Mouse (Mus musculus) left cerebral cortex, postnatal 4 days (tissue): ENCODE results near the gene Olfr545. TPM values are rescaled to one million over a fixed set of nuclear protein-coding genes. Genes with fewer than 3 reads are reported as not detected.
"Not testable (repeated sequence)": the region's sequence is repeated elsewhere in the genome, so short reads cannot be mapped to it uniquely, and the experiment has no call there.

Source experiments
- DNase-seq: peaks from one replicate; pipeline ENCODE4 v3.0.0-alpha.2; 2022
- intact Hi-C: fragments of 180-260 bp; cut with DNase I; formaldehyde crosslinking; loops from one replicate; pipeline ENCODE4 v1.15.1; 2025
- total RNA-seq, 2 experiments: library from RNA; stranded (reverse); gene quantifications; 2 replicates each; pipeline ENCODE4 v1.2.3; 2021

Olfr545 gene
- total RNA-seq = not detected

DNA sequence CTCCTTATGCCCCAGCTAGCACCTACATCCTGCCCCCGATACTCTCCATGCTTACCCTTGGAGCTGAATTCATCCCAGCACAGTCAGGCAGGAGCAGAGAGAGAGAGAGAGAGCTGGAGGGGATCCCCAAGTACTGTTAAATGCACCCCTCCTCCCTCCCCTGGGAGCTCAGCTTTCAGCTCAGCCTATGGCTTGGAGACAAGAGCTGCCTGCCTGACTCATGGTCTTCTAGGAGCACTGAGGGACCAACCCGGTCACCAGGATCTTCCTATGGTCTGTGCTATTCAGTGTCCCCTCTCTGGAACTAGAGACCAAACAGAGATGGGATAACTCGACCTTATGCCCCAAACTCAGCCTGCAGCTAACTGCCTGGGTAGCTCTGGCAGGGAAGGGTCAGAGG is at the start of gene Olfr545:
Gene Olfr545, minus strand, starts transcription at position 101 of the 400 bp plus-strand sequence.
- no peak for DNase-seq
- intact Hi-C loops = no loop called here

DNA sequence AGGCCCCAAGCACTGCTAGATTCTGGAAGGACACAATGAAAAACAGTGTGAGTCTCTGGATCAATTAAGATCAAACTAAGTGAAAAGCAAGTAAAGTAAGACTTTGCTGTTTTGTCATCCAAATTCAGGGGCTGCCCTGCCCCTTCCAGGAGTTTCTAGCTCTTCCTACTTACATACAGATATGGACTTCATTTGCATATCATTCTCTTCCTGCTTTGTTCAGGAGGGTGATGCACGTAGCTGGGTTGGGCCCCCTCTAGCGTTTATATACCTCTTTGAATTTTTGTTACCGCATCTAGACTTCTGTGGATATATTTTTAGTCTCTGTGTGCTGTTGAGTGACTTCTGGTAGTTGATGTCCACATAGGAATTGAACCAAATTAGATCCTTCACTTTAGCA is 41.9 kb upstream of the Olfr545 start:
- intact Hi-C loops = no loop called here
- DNase-seq = no peak

DNA sequence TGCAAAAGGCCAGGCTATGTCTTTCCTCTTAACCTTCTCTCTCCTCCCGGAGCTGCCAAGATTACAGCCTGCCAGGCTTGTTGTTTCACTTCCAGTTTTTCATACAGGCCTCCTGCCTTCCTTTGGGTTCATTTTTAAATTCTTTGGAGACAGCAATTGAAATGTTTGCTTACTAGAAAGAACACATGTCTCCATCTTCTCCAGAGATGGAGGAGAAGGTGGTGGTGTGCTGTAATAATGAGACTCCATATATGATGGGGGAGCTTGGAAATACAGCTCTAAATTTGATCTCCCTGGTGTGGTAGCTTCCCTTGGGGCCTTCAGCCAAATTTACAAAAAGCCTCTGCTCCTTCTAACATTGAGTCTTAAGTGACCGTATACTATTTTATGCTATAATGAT is 41.2 kb upstream of the Olfr545 start, which contains the start of gene Olfr548-ps1:
Gene Olfr548-ps1, plus strand, starts transcription at position 301 of the 400 bp plus-strand sequence.
- no peak for DNase-seq
- intact Hi-C loops = no loop called here

DNA sequence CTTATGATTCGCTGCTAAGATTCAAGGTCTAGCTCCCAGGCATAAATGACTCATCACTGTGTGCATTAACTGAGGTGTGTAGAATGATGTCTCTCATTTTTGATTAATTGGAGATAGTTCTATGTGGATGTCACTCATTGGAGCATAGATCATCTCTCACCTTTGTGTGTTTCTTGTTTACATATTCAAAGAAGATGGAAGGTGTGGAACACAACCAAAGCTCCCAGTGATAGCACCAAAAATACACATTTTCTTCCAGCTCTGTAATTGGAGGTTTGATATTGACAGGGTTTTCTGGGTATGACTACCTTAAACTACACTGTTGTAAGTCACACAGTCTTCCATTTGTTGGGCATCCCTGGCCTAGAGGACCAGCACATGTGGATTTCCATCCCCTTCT is 35.1 kb upstream of the Olfr545 start, which contains the start of gene Olfr547:
Gene Olfr547, plus strand, starts transcription at position 301 of the 400 bp plus-strand sequence.
- intact Hi-C loops = no loop called here
- DNase-seq = no peak

DNA sequence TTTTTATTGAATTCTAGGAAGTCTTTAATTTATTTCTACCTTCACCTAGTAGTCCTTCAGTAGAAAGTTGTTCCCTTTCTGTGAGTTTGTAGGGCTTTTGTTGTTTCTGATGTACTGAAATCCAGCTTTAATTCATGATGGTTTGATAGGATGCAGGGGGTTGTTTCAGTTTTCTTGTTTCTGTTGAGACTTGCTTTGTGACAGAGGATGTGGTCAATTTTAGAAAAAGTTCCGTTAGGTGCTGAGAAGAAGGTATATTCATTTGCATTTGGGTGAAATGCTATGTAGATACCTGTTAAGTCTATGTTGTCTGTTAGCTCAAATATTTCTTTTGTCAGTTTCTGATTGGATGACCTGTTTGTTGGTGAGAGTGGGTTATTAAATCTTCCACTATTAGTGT is 29.7 kb upstream of the Olfr545 start:
- intact Hi-C loops = no loop called here

DNA sequence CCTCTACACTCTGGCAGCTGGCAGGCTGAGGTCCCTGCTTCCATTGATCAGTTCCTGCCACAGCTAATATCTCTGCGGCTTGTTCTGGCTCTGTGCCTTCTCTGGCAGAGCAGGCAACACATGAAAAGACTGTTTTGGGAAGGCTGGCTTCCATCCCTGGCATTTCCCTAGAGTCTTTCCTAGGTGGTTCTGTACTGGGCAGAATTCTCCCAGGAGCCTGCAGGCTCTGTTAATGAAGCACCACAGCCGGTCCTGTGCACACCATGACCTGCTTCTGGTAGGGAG is 17.6 kb upstream of the Olfr545 start:
- intact Hi-C loops = loop anchor here (10.0 kb wide), 1 partner anchor 118 kb away; the partner anchor contains the start of gene Olfr554
- peak; percentile 61 for DNase-seq

More for the DNA sequence above, 29.7 kb upstream of the Olfr545 start:
- no peak for DNase-seq

DNA sequence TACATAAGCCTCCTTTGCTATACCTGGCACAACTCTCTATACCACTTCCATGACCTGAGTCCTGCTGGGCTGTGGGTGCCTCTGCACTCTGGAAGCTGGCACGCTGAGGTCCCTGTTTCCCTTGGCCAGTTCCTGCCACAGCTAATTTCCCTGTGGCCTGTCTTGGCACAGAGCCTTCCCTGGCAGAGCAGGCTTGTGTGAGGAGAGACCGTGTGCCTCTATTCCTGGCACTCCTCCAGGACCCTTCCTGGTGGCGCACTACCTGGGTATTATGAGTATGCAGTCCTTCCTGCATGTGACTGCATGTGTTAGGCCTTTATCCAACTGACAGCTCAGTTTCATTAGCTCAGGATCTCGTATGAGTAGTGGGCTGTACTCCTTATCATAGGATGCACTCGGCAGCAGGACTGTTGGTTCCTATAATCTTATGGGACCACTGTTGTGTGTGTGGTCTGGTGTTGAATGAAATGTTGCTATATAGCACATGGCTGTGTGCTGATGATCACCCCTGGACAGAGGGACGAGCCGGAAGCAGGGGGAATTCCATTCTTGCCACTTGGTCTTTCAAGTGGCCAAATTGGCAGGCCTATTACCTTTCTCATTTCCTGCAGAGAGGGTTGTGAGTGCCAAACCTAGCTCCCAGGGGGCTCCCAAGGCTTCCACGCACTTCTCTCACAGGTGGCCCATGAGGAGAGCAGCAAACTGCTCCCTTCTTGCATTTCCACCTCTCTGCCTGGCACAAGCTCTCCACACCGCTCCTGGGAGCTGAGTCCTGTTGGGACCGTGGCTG is 17.1 kb upstream of the Olfr545 start:
- peak; percentile 78 for DNase-seq
- intact Hi-C loops = loop anchor here (10.0 kb wide), 1 partner anchor 118 kb away; the partner anchor contains the start of gene Olfr554

DNA sequence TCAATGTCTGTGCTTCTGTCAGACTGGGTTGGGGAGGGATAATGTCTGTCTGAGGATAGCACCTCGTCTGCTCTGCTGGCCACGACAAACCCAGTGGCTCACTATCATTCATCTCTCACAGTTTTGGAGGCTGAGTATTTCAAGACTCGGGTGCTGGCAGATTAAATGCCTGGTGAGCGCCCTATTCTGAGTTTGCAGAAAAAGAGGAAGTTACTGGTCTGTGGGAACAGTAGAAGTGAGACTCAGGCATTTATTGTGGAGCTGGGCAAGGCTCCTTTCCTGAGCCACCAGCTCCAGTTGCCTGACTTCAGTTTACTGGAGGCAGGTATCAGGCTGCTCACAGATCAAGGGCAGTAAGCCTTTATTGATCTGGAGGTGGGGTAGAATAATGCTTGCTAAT is 14.8 kb upstream of the Olfr545 start:
- no peak for DNase-seq
- intact Hi-C loops = loop anchor here (10.0 kb wide), 1 partner anchor 121 kb away; the partner anchor contains the start of gene Olfr554

DNA sequence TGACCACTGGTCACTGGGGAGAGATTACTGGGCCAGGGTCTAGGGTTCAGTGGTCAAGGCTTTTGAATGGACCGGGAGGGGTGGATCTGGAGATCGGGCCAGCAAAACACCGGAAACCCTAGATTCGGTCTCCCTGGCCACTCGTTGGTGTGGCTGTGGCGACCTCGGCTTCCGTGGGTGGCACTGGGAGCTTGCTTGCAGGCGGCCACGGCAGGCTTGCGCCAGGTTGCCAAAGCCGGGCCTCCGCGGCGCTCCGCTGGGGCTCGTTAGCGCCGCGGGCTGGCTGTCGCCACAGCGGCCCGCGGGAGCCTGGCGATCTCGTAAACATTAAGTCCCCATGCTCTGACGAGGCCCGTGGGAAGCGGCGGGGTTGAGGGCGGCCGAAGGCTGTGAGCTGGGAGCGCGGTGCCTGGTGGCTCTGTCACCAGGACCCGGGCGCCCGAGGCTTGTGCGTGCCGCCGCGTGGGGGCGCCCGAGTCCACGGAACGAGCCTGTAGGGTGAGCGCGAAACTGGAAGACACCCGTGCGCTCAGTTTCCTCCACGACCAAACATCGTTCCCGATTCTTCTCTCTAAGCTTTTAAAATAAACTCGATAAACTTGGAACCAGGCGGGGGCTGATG is 13.6 kb upstream of the Olfr545 start:
- DNase-seq = peak; percentile 91
- intact Hi-C loops = loop anchor here (2.0 to 10.0 kb wide), 2 partner anchors 122 to 406 kb away; partner anchors contain the start of gene Olfr554

DNA sequence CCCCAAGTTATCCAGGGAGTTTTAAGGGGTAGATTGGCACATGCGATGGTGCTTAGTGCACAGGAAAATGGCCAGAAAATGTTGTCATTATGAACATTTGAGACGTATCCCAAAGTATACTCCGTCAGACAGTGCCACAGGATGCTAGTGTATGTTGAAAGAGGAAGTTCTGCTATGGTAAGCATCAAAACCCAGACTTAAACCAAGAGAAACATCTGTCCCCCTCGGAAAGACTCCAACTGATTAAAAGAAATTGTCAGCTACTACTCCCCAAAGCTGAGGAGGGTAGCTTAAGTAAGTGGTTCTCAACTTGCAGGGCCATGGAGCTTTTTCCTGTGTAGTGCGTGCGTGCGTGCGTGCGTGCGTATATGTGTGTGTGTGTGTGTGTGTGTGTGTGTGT is 12.6 kb upstream of the Olfr545 start:
- intact Hi-C loops = loop anchor here (2.0 to 10.0 kb wide), 2 partner anchors 123 to 407 kb away; partner anchors contain the start of gene Olfr554
- DNase-seq = no peak

DNA sequence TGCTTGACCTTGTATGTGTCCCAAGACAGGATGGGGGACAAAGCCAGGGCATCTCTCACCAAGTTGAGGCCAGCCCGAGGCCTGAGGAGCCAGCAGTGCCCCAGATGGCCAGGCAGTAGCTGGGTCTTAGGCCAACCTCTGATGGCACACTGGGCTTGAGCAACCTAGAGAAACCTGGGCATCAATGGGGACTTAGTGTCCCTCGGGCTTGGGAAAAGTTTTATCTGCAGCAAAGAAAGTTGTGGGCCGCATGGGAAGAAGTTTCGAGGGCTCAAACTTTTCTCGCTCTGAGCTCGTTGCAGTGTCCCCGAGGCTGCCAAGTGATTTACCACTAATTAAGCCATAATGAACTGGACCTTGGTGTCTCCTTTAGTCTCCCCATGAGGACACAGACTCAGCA is 10.4 kb upstream of the Olfr545 start:
- intact Hi-C loops = loop anchor here (5.0 to 10.0 kb wide), 2 partner anchors 125 to 1363 kb away; partner anchors contain the start of gene Olfr554
- no peak for DNase-seq

DNA sequence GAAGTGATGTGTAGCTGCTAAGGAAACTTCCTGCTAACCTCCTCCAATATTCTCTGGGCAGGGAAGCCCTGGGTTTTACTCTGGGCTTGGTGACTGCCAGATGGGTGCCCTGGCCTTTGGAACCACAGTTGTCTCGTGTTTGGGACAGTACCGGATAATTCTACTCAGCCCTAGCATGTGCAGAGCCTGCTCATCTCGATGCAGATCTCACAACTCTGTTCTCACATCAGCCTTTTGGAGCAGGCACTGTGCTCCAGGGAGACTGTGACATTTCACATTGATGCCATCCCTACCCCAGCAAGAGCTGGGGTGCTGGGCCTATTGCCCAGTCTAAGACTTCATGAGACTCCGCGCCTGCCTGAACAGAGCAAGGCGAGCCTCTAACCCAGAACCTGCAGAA is 9.3 kb upstream of the Olfr545 start:
- no peak for DNase-seq
- intact Hi-C loops = loop anchor here (5.0 kb wide), 1 partner anchor 1364 kb away; no protein-coding TSS in a partner anchor

DNA sequence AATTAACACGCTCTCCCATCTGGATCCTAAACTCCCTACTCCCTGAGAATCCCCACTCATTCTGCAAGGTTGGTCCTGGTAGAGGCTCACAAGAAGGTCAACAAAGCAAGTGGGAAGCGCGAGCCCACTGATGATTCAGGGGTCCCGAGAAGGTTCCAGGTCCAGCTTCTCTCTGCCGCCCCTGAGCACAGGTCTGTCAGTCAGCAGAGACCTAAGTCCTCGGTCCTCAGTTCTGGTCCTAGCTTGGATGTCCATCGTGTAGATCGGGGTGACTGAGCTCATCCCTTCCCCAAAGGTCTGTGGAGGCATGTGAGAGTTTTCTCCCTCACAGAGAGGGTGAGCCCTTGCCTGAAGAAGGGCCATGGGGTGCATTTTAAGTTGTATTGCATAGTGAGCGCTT is 8.7 kb upstream of the Olfr545 start:
- intact Hi-C loops = loop anchor here (5.0 kb wide), 1 partner anchor 1364 kb away; no protein-coding TSS in a partner anchor
- no peak for DNase-seq

DNA sequence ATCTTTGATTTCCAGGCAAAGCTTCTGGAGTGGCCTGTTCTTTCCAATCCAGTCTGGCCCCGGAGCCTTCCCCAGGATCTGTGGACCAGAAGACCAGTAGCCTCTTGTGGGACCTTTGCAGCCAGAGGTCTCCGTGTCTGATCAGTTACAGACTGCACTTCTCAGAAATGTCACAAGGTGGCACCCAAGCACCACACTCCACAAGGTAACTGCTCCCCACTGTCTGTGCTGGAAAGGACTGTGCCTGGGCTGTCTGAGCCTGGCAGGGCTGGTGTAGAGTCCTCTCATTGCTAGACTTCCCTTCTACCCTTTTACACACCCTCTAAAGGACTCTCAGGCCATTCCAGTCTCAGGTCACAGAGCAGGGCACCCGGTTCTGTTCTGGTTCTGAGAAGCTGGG is 7.5 kb upstream of the Olfr545 start:
- intact Hi-C loops = loop anchor here (5.0 kb wide), 1 partner anchor 1365 kb away; no protein-coding TSS in a partner anchor
- peak; percentile 72 for DNase-seq

DNA sequence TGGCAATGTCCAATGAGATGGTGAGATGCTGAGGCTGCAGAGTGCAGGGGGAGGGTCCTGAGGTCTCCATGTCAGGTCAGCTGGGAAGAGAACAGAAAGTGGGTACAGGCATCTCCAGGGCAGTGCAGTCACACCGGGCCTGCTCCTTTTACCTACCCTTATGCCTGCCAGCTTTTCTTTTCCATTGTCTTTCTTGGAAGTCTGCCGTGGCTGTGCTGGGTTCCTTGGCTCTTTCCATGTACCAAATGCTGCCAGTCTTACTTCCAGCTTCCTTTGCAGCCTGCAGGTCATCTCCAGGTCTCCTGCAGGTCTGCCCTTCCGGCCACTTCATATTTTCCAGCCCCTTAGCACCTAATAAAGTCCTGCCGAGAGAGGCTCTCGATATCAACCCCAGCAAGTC is 2.6 kb upstream of the Olfr545 start:
- no peak for DNase-seq
- intact Hi-C loops = no loop called here

DNA sequence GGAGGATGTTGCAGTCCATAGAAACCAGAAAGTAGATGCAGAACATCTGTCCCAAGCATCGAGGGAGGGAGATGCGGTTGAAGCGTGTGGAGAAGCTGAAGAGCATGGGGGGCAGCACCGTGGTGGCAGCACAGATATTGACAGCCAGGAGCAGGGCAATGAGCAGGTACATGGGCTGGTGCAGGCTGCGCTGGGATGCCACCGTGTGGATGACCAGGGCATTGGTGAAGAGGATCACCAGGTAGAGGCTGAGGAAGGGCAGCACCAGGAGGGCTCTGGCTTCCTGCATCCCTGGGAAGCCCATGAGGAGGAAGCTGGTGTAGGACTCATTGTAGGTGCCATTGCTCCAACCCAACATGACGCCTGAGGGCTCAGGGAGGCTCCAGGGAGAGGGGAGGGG is 5.0 kb downstream of the Olfr545 start:
- DNase-seq, intact Hi-C loops: not testable (repeated sequence)

DNA sequence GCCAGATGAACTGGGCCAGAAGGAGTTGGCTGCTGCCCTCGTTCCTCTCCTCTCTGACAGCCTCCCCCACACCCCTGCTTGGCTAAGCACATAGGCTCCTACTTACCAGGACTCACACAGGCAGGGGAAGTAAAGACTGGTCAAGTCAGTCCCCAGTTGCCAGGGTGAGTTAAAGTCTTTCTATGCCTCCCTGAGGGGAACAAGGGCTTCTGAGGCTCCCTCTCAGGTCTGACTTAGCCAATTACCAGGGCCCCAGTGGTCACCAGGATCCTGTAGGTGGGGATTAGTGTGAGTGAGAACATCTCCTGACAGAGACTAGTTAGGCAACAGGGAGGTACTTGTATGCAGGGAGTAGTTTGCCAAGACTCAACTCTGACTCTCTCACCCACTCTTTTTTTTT is 11.2 kb downstream of the Olfr545 start, which contains the start of gene Olfr544:
Gene Olfr544, minus strand, starts transcription at position 153 of the 400 bp plus-strand sequence.
- intact Hi-C loops = no loop called here
- DNase-seq = no peak

DNA sequence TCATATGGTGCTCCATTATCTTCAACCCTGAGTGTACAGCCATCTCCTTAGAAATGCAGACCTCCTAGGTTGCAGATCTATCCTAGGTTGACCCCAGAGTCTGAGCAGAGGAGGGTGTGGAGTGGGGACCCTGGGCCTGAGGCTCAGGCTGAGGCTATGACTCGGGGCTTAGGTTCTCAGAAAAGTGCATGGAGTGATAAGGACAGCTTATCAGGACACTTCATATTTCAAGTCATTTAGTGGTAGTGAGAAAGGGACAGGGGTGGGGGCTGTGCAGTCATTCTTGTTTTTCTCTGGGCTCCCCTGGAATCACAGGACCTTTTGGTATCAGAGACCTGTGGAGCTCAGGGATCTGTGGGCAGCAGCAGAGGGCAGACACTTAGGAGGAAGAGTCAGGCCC is 13.3 kb downstream of the Olfr545 start:
- intact Hi-C loops = no loop called here
- no peak for DNase-seq

DNA sequence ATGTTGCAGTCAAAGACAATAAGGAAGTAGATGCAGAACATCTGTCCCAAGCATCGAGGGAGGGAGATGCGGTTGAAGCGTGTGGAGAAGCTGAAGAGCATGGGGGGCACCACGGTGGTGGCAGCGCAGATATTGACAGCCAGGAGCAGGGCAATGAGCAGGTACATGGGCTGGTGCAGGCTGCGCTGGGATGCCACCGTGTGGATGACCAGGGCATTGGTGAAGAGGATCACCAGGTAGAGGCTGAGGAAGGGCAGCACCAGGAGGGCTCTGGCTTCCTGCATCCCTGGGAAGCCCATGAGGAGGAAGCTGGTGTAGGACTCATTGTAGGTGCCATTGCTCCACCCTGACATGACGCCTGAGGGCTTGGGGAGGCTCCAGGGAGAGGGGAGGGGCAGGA is 14.6 kb downstream of the Olfr545 start:
- intact Hi-C loops, DNase-seq: not testable (repeated sequence)

DNA sequence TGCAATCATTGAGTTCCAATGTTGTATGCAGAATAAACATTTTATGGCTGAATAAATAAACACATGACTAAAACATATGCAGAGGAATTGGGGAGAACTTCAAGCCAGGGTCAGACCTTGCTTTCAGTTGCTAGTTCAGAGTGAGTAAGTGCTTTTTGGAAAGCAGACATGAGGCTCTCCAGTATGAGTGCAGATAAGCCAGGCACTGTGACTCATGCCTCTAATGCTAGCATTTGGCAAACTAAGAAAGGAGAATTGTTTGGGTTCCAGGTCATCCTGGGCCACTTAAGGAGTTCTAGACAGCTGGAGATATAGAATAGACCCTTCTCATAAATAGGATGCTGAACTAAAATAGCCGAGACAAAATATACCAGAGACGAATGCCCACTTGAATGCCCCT is 15.7 kb downstream of the Olfr545 start:
- intact Hi-C loops = no loop called here
- DNase-seq = no peak

DNA sequence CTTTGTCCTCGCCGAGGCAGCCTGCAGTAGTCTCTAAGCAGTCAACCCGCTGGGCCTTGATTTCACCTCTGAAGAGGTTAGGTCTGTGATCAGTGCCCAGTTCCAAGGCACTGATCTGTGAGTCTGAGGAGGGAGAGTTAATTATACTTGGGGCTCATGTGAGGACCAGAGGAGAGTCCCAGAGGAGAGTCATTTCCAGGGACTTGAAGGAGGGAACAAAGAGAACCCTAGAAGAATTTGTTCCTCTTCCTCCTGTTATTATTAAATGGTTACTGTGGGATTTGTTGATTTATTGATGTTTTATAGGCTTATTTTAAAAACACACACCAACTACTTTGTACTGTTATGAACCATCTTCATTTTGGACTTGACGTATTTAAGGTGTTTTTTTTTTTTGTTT is 17.8 kb downstream of the Olfr545 start, which contains the start of gene Olfr543:
Gene Olfr543, minus strand, starts transcription at position 101 of the 400 bp plus-strand sequence.
- no peak for DNase-seq
- intact Hi-C loops = no loop called here
